Mouse (Mus musculus) forebrain, embryonic 13.5 days (tissue): ENCODE results near the gene 1700125H20Rik. TPM values are rescaled to one million over a fixed set of nuclear protein-coding genes. Genes with fewer than 3 reads are reported as not detected.
"Not testable (repeated sequence)": the region's sequence is repeated elsewhere in the genome, so short reads cannot be mapped to it uniquely, and the experiment has no call there.

Experiments
- ATAC-seq: fragments of 200-750 bp; cut with Nextera tagmentation; 2 replicates; pipeline ENCODE4 v1.8.0; 2017
- H3K27ac ChIP-seq: fragments of 300-500 bp; sonication (generic); 2 replicates; pipeline ENCODE4 v1.5.1; 2015; ENCODE audit warnings: inconsistent platforms, mild to moderate bottlenecking, moderate library complexity
- H3K27me3 ChIP-seq: fragments of 300-500 bp; sonication (generic); 2 replicates; pipeline ENCODE4 v1.6.1; 2015; ENCODE audit warnings: mild to moderate bottlenecking, inconsistent platforms
- H3K36me3 ChIP-seq: fragments of 300-500 bp; sonication (generic); 2 replicates; pipeline ENCODE4 v1.6.1; 2015; ENCODE audit warnings: mild to moderate bottlenecking, inconsistent platforms; ENCODE audit not compliant: poor library complexity, severe bottlenecking
- H3K4me1 ChIP-seq: fragments of 300-500 bp; sonication (generic); 2 replicates; pipeline ENCODE4 v1.6.1; 2015; ENCODE audit warnings: inconsistent platforms
- H3K4me2 ChIP-seq: fragments of 300-500 bp; sonication (generic); 2 replicates; pipeline ENCODE4 v1.6.1; 2015; ENCODE audit warnings: inconsistent platforms, mild to moderate bottlenecking, moderate library complexity
- H3K4me3 ChIP-seq: fragments of 300-500 bp; sonication (generic); 2 replicates; pipeline ENCODE4 v1.5.1; 2015; ENCODE audit warnings: mild to moderate bottlenecking, inconsistent platforms
- H3K9ac ChIP-seq: fragments of 300-500 bp; sonication (generic); 2 replicates; pipeline ENCODE4 v1.6.1; 2015; ENCODE audit warnings: mild to moderate bottlenecking, inconsistent platforms
- H3K9me3 ChIP-seq: fragments of 300-500 bp; sonication (generic); replicated peaks from 2 replicates; pipeline ENCODE4 v1.6.1; 2016; ENCODE audit warnings: inconsistent platforms
- WGBS: fragments of 180-500 bp; shearing (Covaris S2); methylation state at CpG from one replicate; pipeline ENCODE4 v1.1.7; 2015; 5-methylcytosine and 5-hydroxymethylcytosine counted together
- polyA plus RNA-seq: library from polyadenylated mRNA; unstranded; fragments of >200 nt; fragmentation: Nextera tagmentation; extraction: Ambion mirVana; gene quantifications from 2 replicates; pipeline ENCODE4 v1.2.1, GENCODE M21; 2015

1700125H20Rik gene
- polyA plus RNA-seq, 1 experiment from 2014 or later, result 0.26 TPM

GRCm38 (mm10) chr11:85163014-85163413 lies 7.2 kb upstream of the 1700125H20Rik start:
- not testable (repeated sequence) for ATAC-seq, H3K27ac ChIP-seq, H3K36me3 ChIP-seq, H3K4me1 ChIP-seq, H3K27me3 ChIP-seq, H3K9me3 ChIP-seq, H3K4me3 ChIP-seq, H3K4me2 ChIP-seq, H3K9ac ChIP-seq
- WGBS, result 68% methylated on average over 1 of the region's 1 CpGs

GRCm38 (mm10) chr11:85164371-85164770 lies 5.8 kb upstream of the 1700125H20Rik start:
- no peak overlapping the region for H3K9ac ChIP-seq
- no peaks in the 10 kb centered on the region for H3K9me3 ChIP-seq
- no peak overlapping the region for H3K27ac ChIP-seq
- no peak overlapping the region for H3K4me2 ChIP-seq
- H3K4me1 ChIP-seq, result no peaks in the 10 kb centered on the region
- H3K27me3 ChIP-seq, result no peaks in the 10 kb centered on the region
- no peak overlapping the region for H3K4me3 ChIP-seq
- H3K36me3 ChIP-seq, result no peaks in the 10 kb centered on the region
- no peak for ATAC-seq

GRCm38 (mm10) chr11:85167503-85167902 lies 2.7 kb upstream of the 1700125H20Rik start:
- H3K36me3 ChIP-seq, result no peaks in the 10 kb centered on the region
- no peak for ATAC-seq
- no peaks in the 10 kb centered on the region for H3K9me3 ChIP-seq
- no peak overlapping the region for H3K9ac ChIP-seq
- 83% methylated on average over 1 of the region's 1 CpGs for WGBS
- H3K27me3 ChIP-seq, result no peaks in the 10 kb centered on the region
- no peak overlapping the region for H3K4me2 ChIP-seq
- H3K4me1 ChIP-seq, result peaks cover 11% of the 10 kb centered on the region
- no peak overlapping the region for H3K27ac ChIP-seq
- no peak overlapping the region for H3K4me3 ChIP-seq

GRCm38 (mm10) chr11:85170833-85171232 lies 629 bp downstream of the 1700125H20Rik start:
- Histone ChIP-seq H3K9ac (peak overlapping the region; percentile 56; the same call in 1 of the 2 replicates), H3K36me3 (no peaks in the 10 kb centered on the region), H3K4me2 (peak overlapping the region; percentile 59; the same call in 1 of the 2 replicates), H3K27me3 (no peaks in the 10 kb centered on the region), H3K9me3 (no peaks in the 10 kb centered on the region), H3K4me1 (peaks cover 11% of the 10 kb centered on the region), H3K27ac (no peak overlapping the region), H3K4me3 (no peak overlapping the region)
- 37% methylated on average over 2 of the region's 2 CpGs for WGBS
- ATAC-seq, result no peak

- Histone ChIP-seq H3K9me3 (no peaks in the 10 kb centered on the region), H3K36me3 (no peaks in the 10 kb centered on the region), H3K4me1 (no peaks in the 10 kb centered on the region), H3K4me2 (no peak overlapping the region), H3K9ac (no peak overlapping the region), H3K27me3 (no peaks in the 10 kb centered on the region), H3K27ac (no peak overlapping the region), H3K4me3 (no peak overlapping the region)
- 86% methylated on average over 3 of the region's 3 CpGs for WGBS
- ATAC-seq, result no peak
Measured at GRCm38 (mm10) chr11:85175941-85176340, 5.7 kb downstream of the 1700125H20Rik start.

GRCm38 (mm10) chr11:85177761-85178160 lies 7.6 kb downstream of the 1700125H20Rik start:
- 88% methylated on average over 6 of the region's 6 CpGs for WGBS
- Histone ChIP-seq H3K4me3 (no peak overlapping the region), H3K4me1 (peaks cover 3% of the 10 kb centered on the region; the same call in 1 of the 2 replicates), H3K36me3 (no peaks in the 10 kb centered on the region), H3K4me2 (no peak overlapping the region), H3K27ac (no peak overlapping the region), H3K27me3 (no peaks in the 10 kb centered on the region), H3K9me3 (no peaks in the 10 kb centered on the region), H3K9ac (no peak overlapping the region)
- no peak for ATAC-seq

- ATAC-seq, result no peak
- H3K9me3 ChIP-seq, result no peaks in the 10 kb centered on the region
- 84% methylated on average over 4 of the region's 4 CpGs for WGBS
- peaks cover 7% of the 10 kb centered on the region for H3K4me1 ChIP-seq
- H3K4me2 ChIP-seq, result no peak overlapping the region
- no peak overlapping the region for H3K4me3 ChIP-seq
- no peaks in the 10 kb centered on the region for H3K27me3 ChIP-seq
- no peak overlapping the region for H3K27ac ChIP-seq
- no peak overlapping the region for H3K9ac ChIP-seq
- H3K36me3 ChIP-seq, result no peaks in the 10 kb centered on the region
Measured at GRCm38 (mm10) chr11:85178413-85178812, 8.2 kb downstream of the 1700125H20Rik start.

GRCm38 (mm10) chr11:85182617-85183283 lies 12.5 kb downstream of the 1700125H20Rik start:
- Histone ChIP-seq H3K4me3 (peak overlapping the region; percentile 35), H3K36me3 (no peaks in the 10 kb centered on the region), H3K9me3 (no peaks in the 10 kb centered on the region), H3K4me2 (peak overlapping the region; percentile 62), H3K27me3 (no peaks in the 10 kb centered on the region), H3K9ac (peak overlapping the region; percentile 60), H3K27ac (peak overlapping the region; percentile 12; the same call in 1 of the 2 replicates), H3K4me1 (peaks cover 8% of the 10 kb centered on the region)
- peak; percentile 96 for ATAC-seq
- 6% methylated on average over 20 of the region's 20 CpGs for WGBS

- ATAC-seq, result peak; percentile 40
- H3K4me2 ChIP-seq, result peak overlapping the region; percentile 62
- WGBS, result 27% methylated on average over 13 of the region's 13 CpGs
Measured at GRCm38 (mm10) chr11:85183284-85183779, 13.1 kb downstream of the 1700125H20Rik start.

GRCm38 (mm10) chr11:85184082-85184481 lies 13.9 kb downstream of the 1700125H20Rik start:
- Histone ChIP-seq H3K27ac (no peak overlapping the region), H3K27me3 (no peaks in the 10 kb centered on the region), H3K4me2 (no peak overlapping the region), H3K36me3 (peaks cover 10% of the 10 kb centered on the region), H3K9me3 (no peaks in the 10 kb centered on the region), H3K9ac (no peak overlapping the region), H3K4me1 (peaks cover 8% of the 10 kb centered on the region), H3K4me3 (no peak overlapping the region)
- no peak for ATAC-seq
- whole genome bisulfite sequencing, result 66% methylated on average over 5 of the region's 5 CpGs

More at GRCm38 (mm10) chr11:85183284-85183779, 13.1 kb downstream of the 1700125H20Rik start:
- Histone ChIP-seq H3K27ac (peak overlapping the region; percentile 12; the same call in 1 of the 2 replicates), H3K27me3 (no peaks in the 10 kb centered on the region), H3K4me1 (peaks cover 8% of the 10 kb centered on the region), H3K36me3 (peaks cover 2% of the 10 kb centered on the region), H3K9me3 (no peaks in the 10 kb centered on the region), H3K9ac (peak overlapping the region; percentile 60), H3K4me3 (peak overlapping the region; percentile 35)

- no peak overlapping the region for H3K9ac ChIP-seq
- no peak overlapping the region for H3K4me2 ChIP-seq
- H3K36me3 ChIP-seq, result peaks cover 18% of the 10 kb centered on the region
- no peaks in the 10 kb centered on the region for H3K9me3 ChIP-seq
- peaks cover 8% of the 10 kb centered on the region for H3K4me1 ChIP-seq
- no peaks in the 10 kb centered on the region for H3K27me3 ChIP-seq
- no peak overlapping the region for H3K4me3 ChIP-seq
- 85% methylated on average over 6 of the region's 6 CpGs for WGBS
- no peak for ATAC-seq
- H3K27ac ChIP-seq, result no peak overlapping the region
Measured at GRCm38 (mm10) chr11:85184839-85185238, 14.6 kb downstream of the 1700125H20Rik start.

- Histone ChIP-seq H3K9ac (no peak overlapping the region), H3K4me3 (no peak overlapping the region), H3K4me1 (no peaks in the 10 kb centered on the region), H3K9me3 (no peaks in the 10 kb centered on the region), H3K27me3 (no peaks in the 10 kb centered on the region), H3K27ac (no peak overlapping the region), H3K36me3 (peaks cover 52% of the 10 kb centered on the region), H3K4me2 (no peak overlapping the region)
- 96% methylated on average over 4 of the region's 4 CpGs for WGBS
- no peak for ATAC-seq
Measured at GRCm38 (mm10) chr11:85189110-85189509, 18.9 kb downstream of the 1700125H20Rik start.
